Mouse (Mus musculus): ENCODE measurements around the gene Ergic1.

The Ergic1 gene

DNA sequence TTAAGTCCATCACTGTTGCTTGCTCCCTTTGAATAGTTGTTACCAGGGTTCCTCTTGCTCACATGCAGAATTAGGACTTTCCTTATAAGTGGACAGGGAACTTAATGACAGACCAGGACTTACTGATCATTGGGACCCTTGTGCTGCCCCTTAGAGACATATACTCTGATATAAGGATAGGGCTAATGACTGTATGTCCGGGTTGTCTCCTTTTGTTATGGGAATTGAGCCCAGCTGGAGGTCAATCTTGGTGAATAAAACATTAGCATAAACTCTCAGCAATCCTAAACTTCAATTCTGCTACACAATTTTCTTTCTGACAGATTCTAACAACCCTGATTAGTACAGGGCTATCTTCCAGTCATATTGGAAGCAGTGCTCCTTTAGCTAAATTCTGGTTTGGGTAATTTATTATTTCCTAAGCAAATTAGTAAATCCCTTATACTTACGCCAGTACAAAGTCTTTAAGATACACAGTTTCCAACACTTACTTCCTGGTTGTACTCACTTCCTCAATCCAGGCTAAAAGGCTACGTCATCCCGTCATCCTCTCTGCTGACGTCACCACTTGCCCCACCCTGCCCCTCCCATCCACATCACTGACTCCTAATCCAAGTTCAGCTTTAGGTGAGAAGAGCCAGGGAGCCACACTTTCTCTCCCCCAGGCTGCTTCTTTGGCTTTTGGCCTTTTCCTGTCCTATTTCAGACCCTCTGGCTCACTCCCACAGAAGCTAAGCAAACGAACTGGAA is 23.4 kb upstream of the Ergic1 start:
- no peak for DNase-seq

DNA sequence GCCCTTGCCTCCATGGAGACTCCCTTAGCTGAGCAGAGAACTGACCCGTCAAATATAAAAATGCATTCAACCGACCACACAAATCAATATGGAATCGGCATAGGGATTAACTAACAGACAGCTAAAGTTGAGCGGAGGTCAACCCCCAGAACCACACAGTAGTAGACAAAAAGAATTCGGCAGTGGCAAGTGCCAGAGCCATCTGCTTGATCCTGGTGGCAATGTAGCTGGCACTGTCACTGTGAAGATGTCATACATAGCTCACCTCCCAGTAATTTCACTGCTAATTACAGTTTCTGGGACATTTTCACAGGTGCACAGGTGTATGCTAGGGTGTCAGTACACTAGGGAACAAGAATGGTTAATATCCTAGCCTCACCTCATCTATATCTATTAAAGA is 21.2 kb upstream of the Ergic1 start:
- peak; percentile 71 for DNase-seq

DNA sequence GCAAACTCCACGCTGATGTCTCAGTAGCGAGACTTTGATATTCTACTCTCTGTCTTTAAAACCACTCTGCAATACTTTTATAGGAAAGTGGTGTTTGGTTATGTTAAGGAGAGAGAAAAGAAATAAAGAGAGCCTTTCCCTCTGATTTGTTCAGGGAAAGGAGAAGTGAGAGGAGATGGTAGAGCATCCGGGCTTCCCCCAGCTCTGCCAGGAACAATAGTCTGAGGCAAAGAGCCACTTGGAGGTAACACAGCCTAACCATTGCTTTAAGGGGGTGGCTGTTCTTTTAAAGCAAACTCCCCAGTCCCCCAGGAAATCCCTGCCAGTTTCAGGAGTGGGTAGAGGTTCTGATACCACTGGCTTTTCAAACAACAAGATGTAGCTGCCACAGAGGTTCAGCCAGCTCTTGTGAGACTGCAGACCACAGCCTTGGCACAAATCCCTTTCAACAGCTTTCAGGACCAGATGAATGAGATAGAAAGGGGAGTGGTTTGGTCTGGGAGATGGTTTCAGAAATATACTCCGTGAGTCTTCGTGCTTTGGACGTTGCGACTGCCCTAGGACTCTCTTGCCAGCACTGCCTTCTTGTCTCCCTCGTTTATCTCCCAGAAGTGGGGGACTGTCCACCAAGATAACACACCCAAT is 16.8 kb upstream of the Ergic1 start:
- no peak for DNase-seq

DNA sequence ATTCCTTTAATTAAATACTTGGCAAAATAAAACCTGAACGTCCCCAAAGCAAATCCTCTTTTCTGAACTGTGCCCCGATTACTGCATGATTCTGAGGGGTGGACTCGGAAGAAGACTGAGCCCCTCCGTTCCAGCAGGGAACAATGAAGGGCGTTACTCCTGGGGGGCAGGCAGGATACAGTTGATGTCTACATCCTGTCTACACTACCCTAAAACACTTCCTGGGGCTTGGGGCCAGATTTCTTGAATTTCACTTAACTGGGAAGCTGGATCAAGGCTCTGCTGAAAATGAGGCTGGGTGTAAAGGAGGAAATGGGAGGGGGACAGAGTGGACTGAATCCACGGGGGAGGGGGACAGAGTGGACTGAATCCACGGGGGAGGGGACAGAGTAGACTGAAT is 13.5 kb upstream of the Ergic1 start:
- no peak for DNase-seq

DNA sequence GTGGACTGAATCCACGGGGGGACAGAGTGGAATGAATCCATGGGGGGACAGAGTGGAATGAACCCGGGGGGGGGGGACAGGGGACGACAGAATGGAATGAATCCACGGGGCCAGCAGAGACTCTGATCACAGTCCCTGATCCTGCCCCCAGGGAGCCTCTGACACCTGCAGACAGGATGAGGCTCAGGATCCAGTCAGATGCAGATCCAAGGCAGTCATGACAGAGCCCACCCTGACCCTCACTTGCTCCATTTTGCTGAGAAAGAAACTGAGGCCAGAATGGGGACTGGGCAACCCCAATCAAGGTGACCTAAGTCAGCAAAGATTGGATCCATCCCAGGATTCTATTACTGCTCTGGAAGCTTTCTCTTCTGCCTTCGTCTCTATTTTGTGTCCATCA is 12.7 kb upstream of the Ergic1 start:
- DNase-seq: no peak

DNA sequence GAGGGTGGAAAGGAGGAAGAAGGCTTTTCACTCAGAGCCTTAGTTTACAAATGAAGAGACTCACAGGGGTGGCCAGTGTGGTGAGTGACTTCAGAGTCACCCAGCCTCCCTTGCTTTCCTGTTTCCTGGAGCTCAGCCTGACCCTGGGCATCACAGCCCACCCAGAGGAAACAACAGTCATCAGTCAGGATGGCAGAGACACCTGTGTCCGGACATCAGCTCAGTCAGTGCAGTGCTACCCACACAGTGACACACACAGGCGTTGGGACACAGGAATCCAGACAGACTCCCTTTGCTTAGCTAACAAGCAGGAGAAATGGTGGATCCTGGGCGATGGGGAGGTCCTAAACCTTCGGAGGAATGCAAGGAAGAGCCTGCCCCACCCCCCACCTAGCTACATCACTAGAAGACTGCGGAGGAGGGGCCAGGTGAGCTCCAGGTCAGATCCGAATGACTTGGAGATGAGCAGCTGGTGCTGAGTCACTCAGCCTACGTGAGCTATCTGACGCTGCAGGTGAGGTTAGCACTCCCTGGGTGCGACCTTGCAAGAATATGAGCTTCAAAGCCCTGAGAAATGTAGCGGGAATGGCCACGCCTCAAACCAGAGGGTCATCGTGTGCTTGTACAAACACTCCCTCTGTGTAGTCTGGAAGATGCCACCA is 12.0 kb upstream of the Ergic1 start:
- no peak for DNase-seq

DNA sequence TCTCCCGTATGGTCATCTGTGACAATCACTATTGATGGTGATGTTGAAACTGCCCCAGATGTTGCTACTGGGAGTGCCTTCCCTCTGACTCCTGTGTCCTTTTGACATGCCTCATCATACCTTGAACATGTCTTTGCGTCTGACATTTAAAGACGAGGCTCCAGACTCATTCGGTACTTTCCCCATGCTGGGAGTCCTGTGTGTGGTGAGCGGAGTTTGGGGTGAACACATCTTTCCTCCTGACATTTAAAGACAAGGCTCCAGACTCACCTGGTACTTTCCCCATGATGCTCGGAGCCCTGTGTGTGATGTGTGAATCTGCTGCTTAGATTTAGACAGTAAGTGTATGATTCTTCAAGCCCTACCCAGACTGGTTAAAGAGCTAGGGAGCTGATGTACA is 10.2 kb upstream of the Ergic1 start:
- DNase-seq: no peak

DNA sequence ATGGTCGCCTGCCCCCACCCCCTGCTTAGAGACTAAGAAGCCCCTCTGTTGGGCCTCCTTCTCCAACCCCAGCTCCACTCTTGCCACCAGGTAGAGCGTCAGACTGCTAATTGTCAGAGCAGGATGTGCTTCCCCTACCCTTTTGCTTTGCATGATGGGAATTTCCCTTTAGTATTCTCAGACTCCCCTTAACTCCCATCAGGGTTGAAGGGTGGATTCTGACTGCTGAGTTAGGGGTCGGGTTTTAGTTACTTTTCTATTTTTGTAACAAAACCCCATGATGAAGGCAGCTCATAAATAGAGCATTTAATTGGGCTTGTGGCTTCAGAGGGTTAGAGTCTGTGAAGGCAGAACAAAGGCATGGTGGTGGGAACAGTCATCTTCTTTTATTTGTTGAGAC is 8.3 kb upstream of the Ergic1 start:
- no peak for DNase-seq

DNA sequence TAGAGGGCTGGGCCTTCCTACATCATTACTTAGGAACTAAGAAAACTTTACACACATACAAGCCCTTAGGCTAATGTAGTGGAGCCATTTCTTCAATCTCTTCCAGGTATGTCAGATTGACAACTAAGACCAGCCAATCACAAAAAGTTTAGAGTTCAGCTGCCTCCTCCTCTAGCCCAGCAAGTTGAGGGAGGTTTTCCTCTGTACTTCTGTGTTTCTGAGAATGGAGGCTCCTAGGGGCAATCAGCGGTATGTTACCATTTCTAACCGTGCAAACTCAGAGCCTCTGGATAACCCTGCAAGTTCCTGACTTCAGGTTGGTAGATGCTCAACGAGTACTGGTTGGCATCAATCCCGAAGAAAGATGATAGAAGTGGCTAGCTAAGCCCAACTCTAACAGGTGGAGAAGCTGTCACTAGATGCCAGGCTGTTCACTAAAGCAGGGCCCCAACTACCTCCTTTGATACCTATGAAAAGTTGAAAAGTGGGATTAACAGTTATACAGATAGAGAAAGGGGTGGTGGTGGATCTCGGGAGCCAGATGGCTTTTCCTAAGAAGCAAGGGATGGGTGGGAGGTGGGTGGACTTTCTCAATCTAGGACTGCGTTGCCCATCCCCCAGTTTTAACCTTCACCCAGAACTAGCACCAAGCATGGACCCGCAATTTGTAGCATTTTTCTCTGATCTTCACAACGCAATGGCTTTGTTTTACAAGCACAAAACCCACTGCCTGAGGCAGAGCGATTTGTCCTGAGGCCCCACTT is 581 bp upstream of the Ergic1 start:
- no peak for DNase-seq

DNA sequence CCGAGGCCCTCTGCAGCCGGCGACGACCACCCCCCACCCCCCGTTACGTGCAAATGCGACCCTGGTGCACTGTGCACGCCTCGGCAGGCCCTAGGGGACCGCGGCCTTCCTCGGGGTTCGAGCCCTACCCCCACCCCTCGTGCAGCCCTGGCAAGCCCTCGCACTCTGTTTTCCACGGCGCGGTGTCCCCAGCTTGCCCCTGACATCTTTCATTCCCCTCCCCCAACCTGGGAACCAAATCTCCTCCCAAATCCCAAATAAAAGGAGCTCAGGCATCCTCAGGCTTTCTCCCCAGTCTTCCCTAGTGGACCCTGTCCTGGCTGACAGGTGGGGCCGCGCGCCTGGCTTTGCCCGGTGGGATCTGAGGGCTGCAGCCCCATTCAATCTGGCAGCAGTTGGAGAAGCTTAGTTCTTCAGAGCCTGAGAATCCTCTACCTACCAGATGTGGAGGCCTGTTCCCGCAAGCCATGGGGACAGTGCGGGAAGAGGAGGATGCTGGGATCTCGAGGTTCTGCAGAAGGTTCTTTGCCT is 427 bp downstream of the Ergic1 start, which contains the start of gene Dusp1:
Gene Dusp1 (minus strand): TSS at position 478 of the 531 bp plus-strand sequence.
- DNase-seq: peak; percentile 67

DNA sequence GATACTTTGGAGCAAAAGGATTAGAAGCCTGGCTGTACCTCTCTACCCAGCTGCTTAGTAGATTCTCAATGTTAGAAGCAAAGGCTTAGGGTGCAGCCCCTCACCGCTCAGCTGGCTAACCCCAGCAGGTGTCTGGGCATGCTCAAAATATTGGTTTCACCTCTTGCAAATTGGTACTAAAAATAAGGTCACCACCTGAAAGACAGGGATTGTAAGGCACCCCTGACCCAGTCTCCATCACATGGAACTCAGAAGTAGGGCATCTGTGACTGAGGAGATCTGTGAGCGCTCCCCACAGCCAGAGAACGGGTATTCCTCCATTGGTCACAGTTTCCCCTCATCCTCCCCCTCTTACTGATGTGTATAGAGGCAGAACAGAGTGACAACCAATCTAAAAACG is 1.0 kb downstream of the Ergic1 start:
- DNase-seq: no peak

DNA sequence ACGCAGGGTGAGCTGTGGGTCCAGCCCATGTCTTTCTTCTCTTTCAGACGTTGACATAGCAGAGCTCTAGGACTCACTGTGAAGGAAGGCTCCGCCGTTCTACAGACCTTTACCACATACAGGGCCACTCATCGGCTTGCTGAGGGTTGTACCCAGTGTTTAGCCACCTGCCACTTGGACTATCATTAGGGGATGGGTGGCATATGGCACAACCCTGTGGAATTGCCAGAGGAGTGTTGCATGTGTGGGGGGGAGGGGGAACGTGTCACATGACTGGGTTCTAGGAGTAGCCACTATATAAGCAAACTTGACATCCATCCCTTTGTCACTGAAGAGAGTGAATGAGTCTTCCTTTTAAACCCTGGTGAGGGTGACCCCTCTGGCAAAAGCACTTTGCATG is 2.2 kb downstream of the Ergic1 start:
- DNase-seq: peak; percentile 76

DNA sequence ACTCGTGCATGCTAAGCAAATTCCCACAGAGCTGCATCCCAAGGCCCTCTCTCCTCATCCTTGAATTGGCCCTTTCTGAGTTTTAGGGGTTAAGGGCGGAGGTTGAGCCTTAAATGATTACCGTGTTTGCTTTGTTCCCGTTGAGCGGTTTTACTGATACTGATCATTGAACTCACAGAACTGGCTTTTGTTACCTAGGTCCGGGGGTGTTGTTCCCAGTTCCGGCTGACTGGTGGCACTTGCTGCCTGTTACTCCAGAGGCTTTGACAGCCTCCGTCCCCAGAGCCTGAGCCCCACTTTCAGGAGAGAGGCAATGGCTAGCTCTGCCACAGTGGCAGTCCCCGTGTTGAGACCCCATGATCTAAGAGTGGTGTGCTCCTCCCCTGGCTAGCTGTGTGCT is 3.1 kb downstream of the Ergic1 start:
- DNase-seq: no peak

DNA sequence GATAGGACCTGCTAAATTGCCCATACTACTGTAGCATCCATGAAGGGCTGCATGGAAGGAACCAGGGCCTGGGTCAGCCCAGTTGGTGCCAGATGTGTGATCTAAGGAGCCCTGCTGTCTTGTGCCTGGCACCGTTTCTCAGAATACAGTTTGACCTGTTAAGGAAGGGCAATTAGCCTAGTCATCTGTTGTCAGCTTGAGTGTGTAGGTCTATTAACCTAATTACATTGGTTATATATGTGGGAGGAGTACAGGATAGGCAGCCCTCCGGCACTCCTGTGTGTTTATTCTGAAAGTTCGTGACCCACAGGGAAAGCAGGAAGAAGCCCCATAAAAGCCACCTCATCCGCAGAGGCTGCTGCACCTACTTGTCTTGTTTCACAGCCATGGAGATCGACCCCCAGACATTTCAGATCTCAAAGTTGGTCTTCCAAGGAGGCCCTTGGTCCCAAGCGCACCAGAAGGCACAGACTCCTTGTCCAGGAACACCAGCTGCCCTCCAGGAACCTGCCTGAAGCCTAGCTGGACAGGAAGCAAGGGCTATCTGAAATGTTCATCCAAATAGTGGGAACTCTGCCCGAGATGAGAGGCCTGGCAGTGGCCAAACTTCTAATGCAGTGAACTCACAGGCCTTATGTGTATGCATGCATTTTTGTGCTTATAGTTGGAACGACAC is 6.0 kb downstream of the Ergic1 start:
- DNase-seq: peak; percentile 66

DNA sequence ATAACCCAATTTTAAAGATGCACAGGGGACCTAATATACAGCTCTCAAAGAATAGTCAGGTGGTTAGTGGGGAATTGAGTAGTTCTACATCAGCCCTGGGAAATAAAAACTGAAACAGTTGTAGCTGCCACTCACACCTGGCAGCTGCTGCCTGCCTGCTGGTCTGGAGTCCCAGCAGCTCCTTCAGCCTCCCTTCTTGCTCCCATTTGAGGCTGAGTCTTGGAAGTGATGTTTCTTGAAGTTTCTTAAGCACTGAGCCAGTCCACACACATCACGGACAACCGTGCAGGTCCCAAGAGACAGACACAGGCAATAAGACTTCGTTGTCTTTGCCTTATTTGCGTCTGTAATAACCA is 6.5 kb downstream of the Ergic1 start:
- DNase-seq: no peak

DNA sequence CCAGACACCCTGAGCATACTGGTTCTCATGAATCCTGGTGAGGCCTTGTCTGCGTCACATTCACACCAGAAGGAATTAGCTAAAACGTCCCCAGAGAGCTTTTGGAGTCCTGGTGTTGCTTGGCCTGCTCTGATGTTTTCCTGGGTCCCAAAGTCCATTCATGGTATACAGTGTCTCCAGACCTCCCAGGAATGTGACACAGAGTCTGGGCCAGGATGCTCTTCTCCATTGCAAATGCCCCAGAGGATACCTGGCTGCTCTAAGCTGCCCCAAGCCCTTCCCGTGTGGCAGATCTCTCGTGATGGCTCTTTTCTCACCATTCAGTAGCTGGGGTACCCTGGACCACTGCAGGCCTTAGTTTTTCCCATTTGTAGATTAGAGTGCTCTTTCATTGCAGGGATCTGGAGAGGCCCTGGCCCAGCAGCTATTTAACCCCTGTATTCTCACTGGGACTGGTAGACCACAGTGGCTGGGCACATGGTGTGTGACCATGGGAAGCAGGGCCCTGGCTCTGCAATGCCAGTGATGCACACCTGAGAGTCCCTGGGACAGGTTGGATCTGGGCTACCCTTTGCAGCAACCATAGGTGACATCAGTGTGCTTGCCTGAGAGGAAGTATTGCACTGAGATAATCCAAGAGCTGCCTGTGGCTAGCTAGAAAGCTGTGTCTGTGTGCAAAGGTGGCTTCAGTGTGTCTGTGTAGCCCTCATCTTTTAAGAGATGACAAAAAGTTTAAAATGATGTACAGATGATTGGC is 8.5 kb downstream of the Ergic1 start:
- no peak for DNase-seq

DNA sequence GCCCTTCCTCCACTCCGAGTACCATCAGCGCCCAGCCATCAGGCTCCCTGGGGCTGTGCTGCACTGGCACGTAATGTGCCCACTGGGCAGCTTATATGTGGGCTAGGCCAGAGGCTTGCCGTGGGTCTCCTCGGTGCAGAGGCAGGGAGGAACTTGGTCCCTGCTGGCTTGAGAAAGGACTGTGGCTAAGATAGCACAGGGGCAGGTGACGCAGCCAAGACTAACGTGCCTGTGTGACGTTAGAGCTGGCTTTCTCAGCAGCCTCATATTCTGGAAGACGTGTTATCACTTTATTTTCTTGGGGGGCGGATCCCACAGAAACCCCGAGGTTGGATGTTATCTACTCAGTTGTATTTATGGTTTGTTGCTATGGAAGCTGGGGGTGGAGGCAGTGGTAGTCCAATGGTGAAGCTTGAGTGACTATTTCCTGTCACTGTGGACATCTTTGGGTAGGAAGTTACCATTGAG is 9.4 kb downstream of the Ergic1 start:
- DNase-seq: no peak

DNA sequence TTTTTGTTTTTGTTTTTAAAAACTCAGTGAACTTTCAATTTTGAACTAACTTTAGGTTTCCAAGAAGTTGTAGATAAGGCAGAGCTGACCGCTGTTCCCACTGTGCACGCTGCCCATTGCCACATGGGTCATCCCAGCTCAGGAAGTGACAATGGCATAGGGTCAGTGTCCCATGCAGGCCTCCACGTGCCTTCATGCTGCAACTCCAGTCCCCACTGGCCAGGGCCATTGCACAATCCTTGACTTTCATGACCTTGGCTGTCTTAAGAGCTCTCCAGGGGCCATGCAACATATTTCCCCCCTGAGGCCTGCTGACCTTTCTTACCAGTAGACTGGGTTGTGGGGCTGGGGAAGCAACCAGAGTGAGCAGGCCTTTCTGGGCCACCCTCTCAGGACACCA is 10.1 kb downstream of the Ergic1 start:
- DNase-seq: no peak

DNA sequence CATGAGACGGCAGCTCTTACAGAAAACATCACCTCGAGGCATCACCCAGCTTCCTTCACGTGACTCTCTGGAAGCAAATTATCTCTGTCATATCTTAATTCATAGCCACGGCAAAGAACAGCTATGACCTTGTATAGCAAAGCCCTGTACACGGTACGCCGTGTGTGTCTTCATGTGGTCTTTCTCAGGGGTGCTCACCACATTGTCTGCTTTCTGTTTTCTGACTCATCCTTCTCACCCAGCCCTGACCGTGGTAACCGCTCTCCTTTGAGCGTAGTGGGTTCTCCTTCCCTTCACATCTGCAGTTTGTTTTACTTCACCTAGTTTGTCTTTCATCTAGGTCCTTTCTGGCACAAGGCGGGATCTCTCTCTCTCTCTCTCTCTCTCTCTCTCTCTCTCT is 11.0 kb downstream of the Ergic1 start:
- DNase-seq: no peak

DNA sequence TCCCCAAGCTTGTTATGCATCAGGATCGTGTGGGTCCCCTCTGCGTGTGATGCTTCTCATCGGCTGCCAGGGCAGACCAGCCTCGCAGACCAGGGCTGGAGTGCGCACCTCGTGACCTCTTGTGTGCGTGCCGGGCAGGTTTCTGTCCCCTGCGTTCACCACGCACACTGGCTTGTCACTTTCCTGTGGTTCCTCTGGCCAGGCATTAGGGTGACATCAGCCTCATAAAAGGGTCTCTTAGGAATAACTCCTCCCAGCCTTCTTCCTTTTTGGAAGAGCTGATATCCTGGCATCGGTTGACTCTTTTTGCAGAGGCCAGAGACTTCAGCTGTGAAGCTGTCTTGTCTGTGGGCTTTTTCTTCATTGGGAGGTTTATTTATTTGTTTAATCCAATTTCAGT is 12.8 kb downstream of the Ergic1 start:
- DNase-seq: no peak

DNA sequence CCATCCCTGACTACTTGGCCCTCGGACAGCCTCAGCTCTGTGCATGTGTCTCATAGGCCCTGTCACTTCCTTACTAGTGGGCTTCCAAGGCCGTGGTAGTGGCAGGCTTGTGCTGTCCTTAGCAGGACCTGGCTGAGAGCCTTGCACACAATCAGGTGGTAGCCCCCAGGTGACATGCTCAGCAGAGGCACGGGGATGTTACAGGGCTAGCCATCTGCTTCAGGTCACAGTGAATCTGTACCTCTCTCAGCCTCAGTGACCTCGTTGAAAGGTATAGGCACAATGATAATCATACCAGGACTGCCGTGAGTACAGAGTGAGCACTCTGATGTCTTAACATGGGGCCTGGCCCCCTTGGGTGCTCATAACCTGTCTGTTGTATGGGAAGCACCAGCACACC is 13.4 kb downstream of the Ergic1 start:
- DNase-seq: no peak

Data from cerebellum, adult 9-10 months (tissue).